Mouse (Mus musculus) adrenal gland, adult 8-10 months (tissue): Measurements from ENCODE around the gene Gm10803. TPM values are rescaled to one million over a fixed set of nuclear protein-coding genes. Genes with fewer than 3 reads are reported as not detected.

Experiments used
- DNase-seq: peaks from one replicate; pipeline ENCODE4 v3.0.0; 2022
- total RNA-seq, 4 experiments: library from RNA; stranded (reverse); gene quantifications; 2 replicates each; pipeline ENCODE4 v1.2.4; 2022

Gm10803 gene
- total RNA-seq, 4 experiments from 2014 or later: not detected

GRCm38 (mm10) chr2:93592164-93592790 lies 31.9 kb downstream of the Gm10803 start:
- no peak for DNase-seq

- DNase-seq: peak; percentile 66
Measured at GRCm38 (mm10) chr2:93593121-93593520, 32.8 kb downstream of the Gm10803 start.

DNA sequence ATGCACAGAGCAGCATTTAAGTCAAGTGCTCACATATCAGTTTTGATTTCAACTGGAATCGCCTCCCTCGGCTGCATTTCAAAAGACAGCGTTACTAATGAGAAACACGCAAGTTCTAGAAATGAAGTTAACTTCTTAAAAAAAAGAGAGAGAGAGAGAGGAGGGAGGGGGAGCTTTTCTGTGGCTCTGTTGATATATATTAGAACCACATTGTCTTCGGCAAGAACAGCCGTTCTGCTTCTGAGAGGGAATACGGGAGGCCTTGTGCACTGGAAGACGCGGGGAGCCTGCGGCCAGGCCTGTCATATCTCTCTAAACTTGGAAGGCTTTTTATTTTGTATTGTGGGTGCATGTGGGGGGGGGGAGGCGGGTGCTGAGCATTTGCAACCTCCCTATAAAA lies 36.8 kb downstream of the Gm10803 start:
- DNase-seq: no peak

DNA sequence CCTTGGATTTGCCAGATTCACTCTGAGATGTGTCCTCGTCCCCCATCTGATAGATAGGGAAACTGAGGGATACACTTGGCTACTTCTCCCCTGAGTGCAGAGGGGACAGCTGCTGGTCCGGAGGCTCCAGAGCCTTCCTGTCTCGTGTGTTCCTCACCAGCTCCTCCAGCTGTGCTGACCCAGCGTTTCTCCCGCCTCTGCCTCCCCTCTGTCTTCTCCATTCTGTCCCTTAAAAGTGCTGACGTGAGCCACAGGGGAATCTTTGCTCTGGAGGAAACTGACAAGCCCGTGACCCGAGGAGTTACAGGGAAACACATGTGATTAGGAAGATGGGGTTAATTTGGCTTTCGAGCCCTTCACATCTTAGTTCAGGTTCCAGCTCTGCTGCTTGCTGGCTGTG lies 39.4 kb downstream of the Gm10803 start:
- DNase-seq: peak; percentile 9

- no peak for DNase-seq
Measured at GRCm38 (mm10) chr2:93604601-93605285, 44.4 kb downstream of the Gm10803 start.

DNA sequence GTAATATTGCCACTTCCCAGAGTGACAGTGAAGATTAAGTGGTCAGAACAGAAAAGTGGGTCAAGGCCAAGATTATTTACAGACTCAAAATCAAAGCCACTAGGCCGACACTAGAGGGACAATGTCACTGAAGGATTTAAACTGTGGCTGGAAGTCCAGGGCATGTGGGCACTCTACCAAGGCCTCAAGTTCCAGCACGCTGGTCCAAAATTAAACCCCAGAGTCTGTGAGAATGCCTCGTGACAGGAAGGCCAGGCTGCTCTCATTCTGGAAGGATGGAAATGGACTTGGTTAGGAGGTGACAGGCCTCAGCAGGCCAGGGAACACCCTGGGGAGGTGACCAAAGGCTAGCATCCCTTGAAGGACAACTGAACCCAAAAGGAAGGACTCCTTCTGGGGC lies 48.4 kb downstream of the Gm10803 start:
- no peak for DNase-seq

GRCm38 (mm10) chr2:93613020-93613419 lies 52.7 kb downstream of the Gm10803 start:
- DNase-seq: no peak

Other genes with a start within 250 kb of the Gm10803 start
- 10 to 100 TPM; 39.5 to 48.5 (median 45.8) TPM for gene Tspan18, start 226.1 kb upstream of the Gm10803 start, total RNA-seq
- 100 to 1,000 TPM in 1 of 4 experiments, 10 to 100 TPM in 3; 74.6 to 101 (median 78.3) TPM for gene Cd82, start 97.4 kb upstream of the Gm10803 start, total RNA-seq
- gene Alx4, start 81.8 kb downstream of the Gm10803 start, total RNA-seq: under 1 TPM; 0.26 to 0.43 (median 0.35) TPM